Mouse (Mus musculus) limb, embryonic 15.5 days (tissue): Measurements from ENCODE around the gene Muc2. TPM values are rescaled to one million over a fixed set of nuclear protein-coding genes. Genes with fewer than 3 reads are reported as not detected.
A peak's percentile ranks its signal among the peaks of the same experiment; 100 is the strongest.

Source experiments
- ATAC-seq: fragments of 200-750 bp; cut with Nextera tagmentation; 2 replicates; pipeline ENCODE4 v1.8.0; 2017; ENCODE audit warnings: low read depth, moderate TSS enrichment; ENCODE audit not compliant: insufficient number of reproducible peaks, low FRiP score, low TSS enrichment
- H3K27ac ChIP-seq: fragments of 300-500 bp; sonication (generic); 2 replicates; pipeline ENCODE4 v1.5.1; 2015; ENCODE audit warnings: moderate library complexity, mild to moderate bottlenecking, inconsistent platforms
- H3K27me3 ChIP-seq: fragments of 300-500 bp; sonication (generic); 2 replicates; pipeline ENCODE4 v1.6.1; 2015; ENCODE audit warnings: inconsistent platforms
- H3K36me3 ChIP-seq: fragments of 300-500 bp; sonication (generic); 2 replicates; pipeline ENCODE4 v1.6.1; 2015; ENCODE audit warnings: inconsistent platforms
- H3K4me1 ChIP-seq: fragments of 300-500 bp; sonication (generic); 2 replicates; pipeline ENCODE4 v1.6.1; 2015; ENCODE audit warnings: inconsistent platforms
- H3K4me2 ChIP-seq: fragments of 300-500 bp; sonication (generic); 2 replicates; pipeline ENCODE4 v1.6.1; 2015; ENCODE audit warnings: mild to moderate bottlenecking, inconsistent platforms
- H3K4me3 ChIP-seq: fragments of 300-500 bp; sonication (generic); 2 replicates; pipeline ENCODE4 v1.5.1; 2015; ENCODE audit warnings: mild to moderate bottlenecking, inconsistent platforms
- H3K9ac ChIP-seq: fragments of 300-500 bp; sonication (generic); 2 replicates; pipeline ENCODE4 v1.6.1; 2015; ENCODE audit warnings: inconsistent platforms
- H3K9me3 ChIP-seq: fragments of 300-500 bp; sonication (generic); 2 replicates; pipeline ENCODE4 v1.6.1; 2016; ENCODE audit warnings: inconsistent platforms
- WGBS: fragments of 180-500 bp; shearing (Covaris S2); methylation state at CpG from one replicate; pipeline ENCODE4 v1.1.7; 2015; 5-methylcytosine and 5-hydroxymethylcytosine counted together
- polyA plus RNA-seq: library from polyadenylated mRNA; unstranded; fragments of >200 nt; fragmentation: Nextera tagmentation; extraction: Ambion mirVana; gene quantifications from 2 replicates; pipeline ENCODE4 v1.2.1, GENCODE M21; 2015

Gene Muc2
- polyA plus RNA-seq, 1 experiment from 2014 or later: 0.19 TPM

DNA sequence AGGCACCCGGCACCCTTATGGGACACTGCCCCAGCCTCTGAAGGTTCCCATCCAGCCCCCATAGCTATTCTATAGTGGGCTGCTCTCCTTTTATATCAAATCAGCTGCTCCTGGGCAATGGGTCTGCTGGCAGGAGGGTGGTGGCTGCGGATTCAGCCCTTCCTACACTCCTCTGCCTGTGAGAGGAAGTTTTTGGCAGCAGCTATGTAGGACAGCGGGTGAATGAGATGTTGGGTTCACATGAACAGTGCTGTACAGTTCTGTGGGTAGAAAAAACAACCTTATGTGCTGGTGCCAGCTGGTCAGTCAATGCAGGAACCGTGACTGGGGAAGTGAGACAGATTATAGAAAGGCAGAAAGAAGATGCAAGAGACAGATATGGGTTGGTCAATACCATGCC lies 11.2 kb upstream of the Muc2 start:
- Histone ChIP-seq H3K27ac (no peak overlapping the region), H3K4me2 (no peak overlapping the region), H3K9ac (no peak overlapping the region), H3K9me3 (no peaks in the 10 kb centered on the region), H3K36me3 (no peaks in the 10 kb centered on the region), H3K4me3 (no peak overlapping the region), H3K27me3 (no peaks in the 10 kb centered on the region), H3K4me1 (no peaks in the 10 kb centered on the region)
- 84% methylated on average over 4 of the region's 4 CpGs for WGBS
- no peak for ATAC-seq

- no peak for ATAC-seq
- H3K9me3 ChIP-seq: no peaks in the 10 kb centered on the region
Measured at GRCm38 (mm10) chr7:141687330-141687729, 2.8 kb upstream of the Muc2 start.

DNA sequence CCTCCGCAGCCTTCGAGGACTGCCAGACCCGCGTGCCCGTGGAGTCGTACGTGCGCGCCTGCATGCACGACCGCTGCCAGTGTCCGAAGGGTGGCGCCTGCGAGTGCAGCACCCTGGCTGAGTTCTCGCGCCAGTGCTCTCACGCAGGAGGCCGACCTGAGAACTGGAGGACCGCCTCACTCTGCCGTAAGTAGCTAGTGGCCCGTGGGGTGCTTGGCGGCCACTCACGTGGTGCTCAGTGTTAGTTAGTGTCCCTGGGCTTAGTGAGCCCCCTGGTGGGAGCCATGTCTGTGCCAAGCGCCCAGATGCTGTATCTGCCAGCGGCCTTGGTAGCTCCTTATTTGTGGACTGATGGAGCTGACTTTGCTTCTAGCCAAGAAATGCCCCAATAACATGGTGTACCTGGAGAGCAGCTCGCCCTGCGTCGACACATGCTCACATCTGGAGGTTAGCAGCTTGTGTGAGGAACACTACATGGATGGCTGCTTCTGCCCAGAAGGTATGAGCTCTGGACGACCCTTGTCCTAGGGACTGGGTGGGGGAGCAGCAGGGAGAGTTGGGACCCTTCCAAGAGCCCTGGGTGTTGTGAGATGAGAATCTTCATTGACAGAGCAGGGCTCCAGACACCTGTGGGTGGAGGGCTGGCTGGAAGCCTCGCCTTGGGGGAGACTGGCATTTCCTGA lies 3.6 kb downstream of the Muc2 start:
- Histone ChIP-seq H3K4me2 (peak overlapping the region; percentile 36), H3K4me1 (0 out of 2 replicates have a peak, but pooled peaks cover 3% of the 10 kb centered on the region), H3K4me3 (peak overlapping the region; percentile 1; the same call in 1 of the 2 replicates), H3K27me3 (no peaks in the 10 kb centered on the region), H3K9ac (no peak overlapping the region), H3K9me3 (no peaks in the 10 kb centered on the region), H3K36me3 (no peaks in the 10 kb centered on the region), H3K27ac (no peak overlapping the region)
- 45% methylated on average over 30 of the region's 30 CpGs for WGBS
- no peak for ATAC-seq

More at GRCm38 (mm10) chr7:141687330-141687729, 2.8 kb upstream of the Muc2 start:
- no peak overlapping the region for H3K4me2 ChIP-seq
- no peaks in the 10 kb centered on the region for H3K4me1 ChIP-seq
- 61% methylated on average over 10 of the region's 10 CpGs for WGBS
- no peak overlapping the region for H3K27ac ChIP-seq
- no peak overlapping the region for H3K4me3 ChIP-seq
- H3K9ac ChIP-seq: no peak overlapping the region
- no peaks in the 10 kb centered on the region for H3K36me3 ChIP-seq
- H3K27me3 ChIP-seq: no peaks in the 10 kb centered on the region

GRCm38 (mm10) chr7:141694274-141694639 lies 4.1 kb downstream of the Muc2 start:
- 74% methylated on average over 5 of the region's 5 CpGs for WGBS
- Histone ChIP-seq H3K4me1 (0 out of 2 replicates have a peak, but pooled peaks cover 3% of the 10 kb centered on the region), H3K9ac (no peak overlapping the region), H3K4me2 (no peak overlapping the region), H3K9me3 (no peaks in the 10 kb centered on the region), H3K27ac (no peak overlapping the region), H3K4me3 (no peak overlapping the region), H3K27me3 (no peaks in the 10 kb centered on the region), H3K36me3 (no peaks in the 10 kb centered on the region)
- ATAC-seq: no peak

DNA sequence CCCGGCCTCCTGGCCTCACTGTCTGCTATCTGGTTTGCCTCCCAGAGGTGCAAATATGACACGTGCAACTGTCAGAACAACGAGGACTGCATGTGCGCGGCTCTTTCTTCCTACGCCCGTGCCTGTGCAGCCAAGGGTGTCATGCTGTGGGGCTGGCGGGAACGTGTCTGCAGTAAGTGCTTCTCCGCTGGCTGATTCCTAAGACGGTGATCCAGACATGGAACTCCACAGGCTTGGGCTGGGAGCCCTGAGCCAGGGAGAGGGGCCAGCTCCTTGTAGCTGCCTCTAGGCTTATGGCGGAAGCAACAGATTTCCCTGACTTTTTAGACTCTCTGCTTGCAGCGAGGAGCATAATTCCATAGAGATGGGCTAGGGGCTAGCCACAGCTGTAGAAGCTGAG lies 6.4 kb downstream of the Muc2 start:
- Histone ChIP-seq H3K9ac (no peak overlapping the region), H3K27ac (no peak overlapping the region), H3K4me1 (0 out of 2 replicates have a peak, but pooled peaks cover 3% of the 10 kb centered on the region), H3K4me2 (no peak overlapping the region), H3K36me3 (no peaks in the 10 kb centered on the region), H3K27me3 (no peaks in the 10 kb centered on the region), H3K4me3 (no peak overlapping the region), H3K9me3 (no peaks in the 10 kb centered on the region)
- WGBS: 80% methylated on average over 13 of the region's 13 CpGs
- ATAC-seq: no peak

DNA sequence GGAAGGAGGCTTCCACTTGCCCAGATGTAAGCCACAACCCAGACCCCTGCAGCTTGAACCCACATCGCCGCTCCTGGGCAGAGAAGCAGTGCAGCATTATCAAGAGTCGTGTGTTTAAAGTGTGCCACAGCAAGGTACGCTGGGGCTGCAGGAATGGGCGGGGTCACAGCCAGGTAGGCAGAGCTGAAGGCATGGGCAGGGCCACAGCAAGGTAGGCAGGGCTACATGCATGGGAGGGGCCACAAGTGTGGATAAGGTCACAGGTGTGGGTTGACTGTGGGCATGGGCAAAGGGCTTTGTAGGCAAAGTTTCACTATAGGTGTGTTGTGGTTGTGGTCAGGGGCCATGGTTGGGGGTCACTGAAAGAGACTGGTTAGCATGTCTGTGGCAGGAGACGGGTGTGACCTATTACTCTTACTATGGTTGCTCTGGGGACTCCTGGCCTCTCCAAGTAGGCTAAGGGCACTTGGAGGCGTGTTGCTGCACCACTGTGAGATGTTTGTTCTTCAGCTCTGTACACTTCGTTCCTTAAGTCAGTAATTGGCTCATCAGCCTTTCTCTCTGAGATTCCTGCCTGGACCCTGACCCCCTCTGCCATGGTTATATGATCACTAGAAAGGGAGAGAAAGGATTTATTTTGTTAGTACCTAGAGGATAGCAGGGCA lies 9.5 kb downstream of the Muc2 start:
- H3K4me2 ChIP-seq: no peak overlapping the region
- no peak overlapping the region for H3K4me3 ChIP-seq
- no peaks in the 10 kb centered on the region for H3K4me1 ChIP-seq
- H3K9ac ChIP-seq: no peak overlapping the region
- H3K27me3 ChIP-seq: no peaks in the 10 kb centered on the region
- H3K27ac ChIP-seq: no peak overlapping the region
- WGBS: 85% methylated on average over 8 of the region's 8 CpGs
- no peaks in the 10 kb centered on the region for H3K9me3 ChIP-seq
- no peaks in the 10 kb centered on the region for H3K36me3 ChIP-seq
- no peak for ATAC-seq

DNA sequence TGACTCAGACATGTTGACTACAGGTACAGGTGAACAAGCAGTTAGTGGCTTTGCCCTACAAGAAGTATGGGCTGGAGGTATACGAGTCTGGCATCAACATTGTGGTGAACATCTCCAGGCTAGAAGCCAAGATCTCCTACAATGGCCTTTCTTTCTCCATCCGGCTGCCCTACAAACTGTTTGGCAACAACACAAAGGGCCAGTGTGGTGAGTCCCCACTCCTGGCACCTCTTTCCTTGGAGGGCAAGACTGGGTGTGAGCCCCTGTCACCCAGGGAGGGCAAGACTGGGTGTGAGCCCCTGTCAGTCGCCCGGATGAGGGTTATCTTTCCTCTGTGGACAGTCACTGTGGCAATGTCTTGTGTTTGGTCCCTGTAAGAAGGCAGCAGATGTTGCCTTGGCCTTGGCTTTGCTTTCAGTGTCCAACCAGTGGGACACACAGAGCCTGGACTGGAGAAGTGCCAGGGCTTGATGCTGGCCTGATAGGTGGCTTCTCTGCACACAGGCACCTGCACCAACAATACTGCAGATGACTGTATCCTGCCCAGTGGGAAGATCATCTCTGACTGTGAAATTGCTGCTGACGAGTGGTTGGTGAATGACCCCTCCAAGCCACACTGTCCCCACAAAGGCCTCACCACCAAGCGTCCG lies 57.4 kb downstream of the Muc2 start:
- Histone ChIP-seq H3K27me3 (no peaks in the 10 kb centered on the region), H3K4me3 (no peak overlapping the region), H3K4me1 (no peaks in the 10 kb centered on the region), H3K36me3 (no peaks in the 10 kb centered on the region), H3K4me2 (no peak overlapping the region), H3K27ac (no peak overlapping the region), H3K9me3 (no peaks in the 10 kb centered on the region), H3K9ac (no peak overlapping the region)
- ATAC-seq: no peak
- WGBS: 82% methylated on average over 7 of the region's 7 CpGs

- Histone ChIP-seq H3K4me1 (no peaks in the 10 kb centered on the region), H3K27me3 (no peaks in the 10 kb centered on the region), H3K9ac (no peak overlapping the region), H3K9me3 (no peaks in the 10 kb centered on the region), H3K27ac (no peak overlapping the region), H3K4me2 (no peak overlapping the region), H3K4me3 (no peak overlapping the region), H3K36me3 (no peaks in the 10 kb centered on the region)
- WGBS: 76% methylated on average over 6 of the region's 6 CpGs
- no peak for ATAC-seq
Measured at GRCm38 (mm10) chr7:141752513-141752912, 62.4 kb downstream of the Muc2 start.

GRCm38 (mm10) chr7:141755831-141756230 lies 65.7 kb downstream of the Muc2 start:
- H3K9me3 ChIP-seq: no peaks in the 10 kb centered on the region
- H3K9ac ChIP-seq: no peak overlapping the region
- 50% methylated on average over 4 of the region's 4 CpGs for WGBS
- H3K27ac ChIP-seq: no peak overlapping the region
- H3K4me3 ChIP-seq: no peak overlapping the region
- no peak overlapping the region for H3K4me2 ChIP-seq
- H3K4me1 ChIP-seq: no peaks in the 10 kb centered on the region
- ATAC-seq: no peak
- no peaks in the 10 kb centered on the region for H3K36me3 ChIP-seq
- no peaks in the 10 kb centered on the region for H3K27me3 ChIP-seq

DNA sequence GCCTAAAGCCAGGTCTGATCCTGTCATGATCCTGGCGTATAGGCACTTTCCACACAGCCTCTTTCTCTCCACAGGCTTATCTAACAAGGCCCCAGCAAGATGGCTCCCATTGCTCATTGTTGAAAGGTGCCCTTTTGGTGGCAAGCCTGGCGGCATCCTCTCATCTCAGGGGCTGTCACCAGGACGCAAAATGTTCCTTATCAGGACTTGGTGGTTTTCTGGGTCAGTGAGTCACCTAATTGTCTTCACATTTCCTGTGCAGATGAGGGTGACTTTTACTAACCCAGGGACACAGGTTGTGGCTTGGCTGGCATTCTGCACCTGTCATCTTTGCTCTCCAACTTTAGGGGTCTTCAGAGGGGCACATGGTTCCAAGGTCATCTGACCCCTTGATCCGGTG lies 68.2 kb downstream of the Muc2 start:
- H3K27me3 ChIP-seq: no peaks in the 10 kb centered on the region
- no peaks in the 10 kb centered on the region for H3K4me1 ChIP-seq
- no peaks in the 10 kb centered on the region for H3K36me3 ChIP-seq
- ATAC-seq: no peak
- no peak overlapping the region for H3K9ac ChIP-seq
- 70% methylated on average over 4 of the region's 4 CpGs for WGBS
- no peaks in the 10 kb centered on the region for H3K9me3 ChIP-seq
- no peak overlapping the region for H3K4me3 ChIP-seq
- no peak overlapping the region for H3K27ac ChIP-seq
- no peak overlapping the region for H3K4me2 ChIP-seq

- Histone ChIP-seq H3K36me3 (no peaks in the 10 kb centered on the region), H3K9ac (no peak overlapping the region), H3K4me1 (no peaks in the 10 kb centered on the region), H3K4me3 (no peak overlapping the region), H3K9me3 (no peaks in the 10 kb centered on the region), H3K4me2 (no peak overlapping the region), H3K27me3 (no peaks in the 10 kb centered on the region), H3K27ac (no peak overlapping the region)
- 85% methylated on average over 3 of the region's 3 CpGs for WGBS
- no peak for ATAC-seq
Measured at GRCm38 (mm10) chr7:141770521-141770920, 80.4 kb downstream of the Muc2 start.

DNA sequence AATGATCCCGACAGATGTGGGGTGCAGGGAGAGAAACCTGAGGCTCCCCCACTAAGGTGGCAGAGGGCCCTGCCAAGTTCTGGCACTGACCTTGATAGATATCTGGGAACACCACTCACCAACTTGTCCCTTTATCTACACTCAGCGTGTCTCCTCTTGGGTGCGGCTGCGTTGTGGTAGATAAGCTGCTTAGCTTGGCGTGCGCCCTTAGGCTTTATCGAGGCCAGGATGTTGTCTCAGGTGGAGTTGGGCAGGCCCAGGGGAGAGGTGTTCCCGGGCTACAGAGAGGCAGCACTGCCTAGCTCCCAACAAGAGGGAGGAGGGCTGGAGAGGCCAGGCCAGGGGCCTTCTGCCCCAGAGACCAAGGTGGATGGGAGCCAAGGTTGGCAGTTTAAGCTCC lies 80.8 kb downstream of the Muc2 start:
- 81% methylated on average over 8 of the region's 8 CpGs for WGBS
- no peaks in the 10 kb centered on the region for H3K9me3 ChIP-seq
- H3K27me3 ChIP-seq: no peaks in the 10 kb centered on the region
- H3K4me3 ChIP-seq: no peak overlapping the region
- no peak overlapping the region for H3K27ac ChIP-seq
- H3K4me1 ChIP-seq: no peaks in the 10 kb centered on the region
- no peak overlapping the region for H3K4me2 ChIP-seq
- no peak overlapping the region for H3K9ac ChIP-seq
- no peaks in the 10 kb centered on the region for H3K36me3 ChIP-seq
- no peak for ATAC-seq
